Mouse (Mus musculus) right cerebral cortex, adult 2 months (tissue): ENCODE measurements around the gene Mindy1.
"Not testable (repeated sequence)": the region's sequence is repeated elsewhere in the genome, so short reads cannot be mapped to it uniquely, and the experiment has no call there.

Source experiments
- DNase-seq, 2 experiments: peaks; one replicate each; pipeline ENCODE4 v3.0.0; 2021 to 2022; ENCODE audit warnings: low spot score in 2 of 2

Gene Mindy1

GRCm38 (mm10) chr3:95319701-95320625 lies 38.8 kb downstream of the Mindy1 start:
- peak in 1 of 2 experiments; percentile 21 for DNase-seq

DNA sequence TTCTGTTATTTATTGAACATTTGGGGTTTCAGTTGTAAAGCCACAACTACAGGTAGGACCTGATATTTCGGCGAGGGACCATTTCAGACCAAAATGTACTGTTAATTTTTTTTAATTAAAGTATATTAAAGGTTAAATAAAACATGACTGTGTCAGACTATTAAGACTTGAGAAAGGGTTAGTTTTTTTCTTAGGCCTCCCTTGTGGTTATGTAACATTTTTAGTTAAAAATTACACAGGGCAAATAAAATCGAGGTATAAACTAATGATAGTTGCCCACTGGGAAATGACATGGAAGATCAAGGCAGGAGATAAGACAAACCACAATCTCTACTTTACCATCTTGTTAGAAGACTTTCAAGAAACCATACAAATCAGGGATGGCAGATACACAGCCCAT lies 42.3 kb downstream of the Mindy1 start:
- DNase-seq: no peak

- no peak for DNase-seq
These were observed 43.5 kb downstream of the Mindy1 start for GRCm38 (mm10) chr3:95324454-95325144.

DNA sequence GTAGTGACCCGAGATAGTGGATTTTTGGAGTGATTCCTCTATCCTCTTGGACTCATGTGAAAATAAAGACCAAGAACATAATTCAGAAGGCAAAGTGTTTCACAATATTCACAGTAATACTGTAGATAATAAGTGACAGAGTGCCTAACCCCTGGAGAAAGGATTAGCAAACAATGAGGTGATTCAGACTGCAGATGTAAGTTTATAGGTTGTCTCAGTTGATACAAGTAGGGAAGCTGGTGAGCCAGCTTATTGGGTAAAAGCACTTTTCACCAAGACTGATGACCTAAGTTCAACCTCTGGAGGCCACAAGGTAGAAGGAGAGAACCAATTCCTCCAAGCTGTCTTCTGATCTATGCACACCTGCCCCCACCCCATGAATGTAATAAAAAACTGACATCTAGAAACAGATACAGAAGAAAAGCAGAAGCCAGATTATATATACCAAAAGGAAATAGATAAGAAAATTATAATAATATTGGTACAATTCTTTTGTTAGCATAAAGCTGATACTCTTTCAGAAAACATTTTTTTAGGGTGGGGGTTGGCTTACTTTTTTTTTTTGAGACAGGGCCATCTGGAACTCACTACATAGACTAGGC lies 47.8 kb downstream of the Mindy1 start:
- no peak for DNase-seq

DNA sequence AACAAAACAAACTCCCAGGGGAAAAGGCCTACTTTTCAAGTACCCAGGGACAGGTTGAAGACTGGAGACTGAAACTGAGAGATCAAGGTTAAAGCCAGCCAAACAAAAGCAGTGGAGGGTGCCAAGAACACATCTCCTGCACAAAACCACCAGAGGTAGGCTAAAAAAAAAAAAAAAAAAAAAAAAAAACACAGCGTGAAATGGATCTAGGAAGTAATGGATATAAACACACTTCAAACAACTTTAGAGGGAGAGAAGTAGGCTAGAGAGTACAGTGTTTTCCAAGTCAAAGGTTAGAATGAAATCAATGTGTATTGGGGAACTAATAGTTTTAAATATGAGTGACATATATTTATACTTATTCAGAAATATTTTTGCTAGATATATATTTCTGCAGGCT lies 50.4 kb downstream of the Mindy1 start:
- DNase-seq: no peak

DNA sequence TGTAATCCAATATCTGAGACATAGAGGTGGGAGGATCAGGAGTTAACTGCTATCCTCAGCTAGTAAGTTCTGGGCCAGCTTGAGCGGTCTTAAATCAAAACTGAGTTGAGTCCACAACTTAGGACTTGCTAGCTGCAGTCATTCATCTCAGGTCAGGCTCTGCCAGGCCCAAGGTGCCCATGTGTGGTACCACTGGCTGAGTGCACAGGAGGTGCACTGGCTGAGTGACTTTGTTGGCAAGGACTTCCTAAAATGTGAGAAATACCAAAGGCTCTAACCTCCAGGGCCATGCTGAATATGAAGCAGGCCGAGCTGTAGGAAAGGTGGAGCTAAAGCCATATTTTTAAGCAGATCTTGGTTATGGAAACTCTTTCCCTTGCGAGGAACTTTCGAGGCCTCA lies 56.2 kb downstream of the Mindy1 start:
- no peak for DNase-seq

- no peak for DNase-seq
These were observed 57.1 kb downstream of the Mindy1 start for GRCm38 (mm10) chr3:95338251-95338650.

DNA sequence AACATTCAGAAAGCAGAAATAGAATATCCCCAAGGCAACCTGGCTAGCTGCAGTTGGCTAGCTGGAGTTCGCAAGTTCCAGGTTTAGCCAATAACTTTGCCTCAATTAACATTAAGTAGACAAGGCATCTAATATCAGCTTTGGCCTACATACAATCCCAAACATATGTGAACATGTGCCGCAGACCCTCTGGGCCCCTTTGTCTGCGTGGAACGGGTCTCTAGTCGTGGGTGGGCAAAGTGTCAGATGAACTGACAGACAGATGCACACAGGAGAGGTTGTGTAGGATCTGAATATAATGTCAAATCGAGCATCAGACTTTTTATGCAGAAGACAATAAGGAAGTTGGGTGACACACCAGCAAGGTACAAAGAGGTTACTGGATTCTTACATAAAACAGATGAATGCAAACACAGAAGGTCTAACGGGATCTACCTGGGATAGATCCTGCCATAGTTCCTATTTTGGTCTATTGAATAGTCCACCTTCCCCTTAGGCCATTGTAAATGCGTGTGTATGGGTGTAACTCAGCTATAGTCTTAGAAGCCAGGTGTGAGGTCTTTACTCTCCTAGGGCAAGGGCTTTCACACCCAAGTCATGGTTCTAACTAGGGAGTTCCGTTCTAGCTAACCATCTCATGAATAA lies 62.3 kb downstream of the Mindy1 start:
- DNase-seq: not testable (repeated sequence)
